Mouse (Mus musculus) embryonic facial prominence, embryonic 14.5 days (tissue): Measurements from ENCODE around the gene Vash2. TPM values are rescaled to one million over a fixed set of nuclear protein-coding genes. Genes with fewer than 3 reads are reported as not detected.

ENCODE experiments used
- ATAC-seq: fragments of 200-750 bp; cut with Nextera tagmentation; 2 replicates; pipeline ENCODE4 v1.8.0; 2017; ENCODE audit warnings: low read depth, moderate number of reproducible peaks, moderate TSS enrichment
- DNase-seq: peaks from one replicate; pipeline ENCODE4 v3.0.0-alpha.2; 2015; ENCODE audit warnings: low spot score
- H3K27ac ChIP-seq: fragments of 300-500 bp; sonication (generic); replicated peaks from 2 replicates; pipeline ENCODE4 v1.5.1; 2014; ENCODE audit warnings: low read depth, mild to moderate bottlenecking, low read length, moderate library complexity
- H3K27me3 ChIP-seq: fragments of 300-500 bp; sonication (generic); replicated peaks from 2 replicates; pipeline ENCODE4 v1.6.1; 2014; ENCODE audit warnings: low read length; ENCODE audit not compliant: control insufficient read depth, insufficient read depth
- H3K36me3 ChIP-seq: fragments of 300-500 bp; sonication (generic); 2 replicates; pipeline ENCODE4 v1.6.1; 2014; ENCODE audit warnings: low read length, mixed read lengths; ENCODE audit not compliant: control insufficient read depth, insufficient read depth
- H3K4me1 ChIP-seq: fragments of 300-500 bp; sonication (generic); 2 replicates; pipeline ENCODE4 v1.6.1; 2014; ENCODE audit warnings: antibody characterized with exemption, low read length; ENCODE audit not compliant: control insufficient read depth, insufficient read depth
- H3K4me2 ChIP-seq: fragments of 300-500 bp; sonication (generic); 2 replicates; pipeline ENCODE4 v1.6.1; 2014; ENCODE audit warnings: low read depth, mild to moderate bottlenecking, low read length, moderate library complexity, mixed read lengths
- H3K4me3 ChIP-seq: fragments of 300-500 bp; sonication (generic); 2 replicates; pipeline ENCODE4 v1.5.1; 2014; ENCODE audit warnings: low read depth, mild to moderate bottlenecking, low read length
- H3K9ac ChIP-seq: fragments of 300-500 bp; sonication (generic); 2 replicates; pipeline ENCODE4 v1.6.1; 2014; ENCODE audit warnings: low read depth, mild to moderate bottlenecking, low read length, moderate library complexity, mixed read lengths
- H3K9me3 ChIP-seq: fragments of 300-500 bp; sonication (generic); 2 replicates; pipeline ENCODE4 v1.6.1; 2016; ENCODE audit warnings: low read length; ENCODE audit not compliant: control insufficient read depth
- WGBS: fragments of 180-500 bp; shearing (Covaris S2); extraction: QIAGEN DNeasy Blood & Tissue Kit; methylation state at CpG from one replicate; pipeline ENCODE4 v1.1.7; 2014; 5-methylcytosine and 5-hydroxymethylcytosine counted together
- polyA plus RNA-seq: library from polyadenylated mRNA; unstranded; fragments of >200 nt; fragmentation: Nextera tagmentation; extraction: Ambion mirVana; gene quantifications from 2 replicates; pipeline ENCODE4 v1.2.1, GENCODE M21; 2014

Gene Vash2
- polyA plus RNA-seq, 1 experiment from 2014 or later = 66.4 TPM

- Histone ChIP-seq H3K27ac (no peak overlapping the region), H3K4me1 (no peaks in the 10 kb centered on the region), H3K9me3 (no peaks in the 10 kb centered on the region), H3K4me2 (no peak overlapping the region), H3K9ac (no peak overlapping the region), H3K4me3 (no peak overlapping the region), H3K27me3 (no peaks in the 10 kb centered on the region), H3K36me3 (peaks cover 96% of the 10 kb centered on the region)
- DNase-seq (peak; percentile 16), ATAC-seq (no peak)
- 83% methylated on average over 7 of the region's 7 CpGs for WGBS
Measured at GRCm38 (mm10) chr1:190948439-190948838, 30.7 kb downstream of the Vash2 start.

GRCm38 (mm10) chr1:190947986-190948385, 31.1 kb downstream of the Vash2 start:
- H3K27me3 ChIP-seq = no peaks in the 10 kb centered on the region
- DNase-seq (no peak), ATAC-seq (no peak)
- WGBS = 84% methylated on average over 5 of the region's 5 CpGs
- H3K4me1 ChIP-seq = no peaks in the 10 kb centered on the region
- no peaks in the 10 kb centered on the region for H3K9me3 ChIP-seq
- no peak overlapping the region for H3K9ac ChIP-seq
- peaks cover 96% of the 10 kb centered on the region for H3K36me3 ChIP-seq
- H3K27ac ChIP-seq = no peak overlapping the region
- H3K4me2 ChIP-seq = no peak overlapping the region
- no peak overlapping the region for H3K4me3 ChIP-seq

- no peak overlapping the region for H3K4me2 ChIP-seq
- ATAC-seq = peak; percentile 88
- DNase-seq = peak; percentile 81
- no peaks in the 10 kb centered on the region for H3K4me1 ChIP-seq
- H3K4me3 ChIP-seq = no peak overlapping the region
- H3K27ac ChIP-seq = no peak overlapping the region
- H3K36me3 ChIP-seq = peaks cover 97% of the 10 kb centered on the region
- no peaks in the 10 kb centered on the region for H3K27me3 ChIP-seq
- no peak overlapping the region for H3K9ac ChIP-seq
- 42% methylated on average over 6 of the region's 6 CpGs for WGBS
- no peaks in the 10 kb centered on the region for H3K9me3 ChIP-seq
Measured at GRCm38 (mm10) chr1:190944109-190944760, 34.9 kb downstream of the Vash2 start.

GRCm38 (mm10) chr1:190939803-190940202, 39.3 kb downstream of the Vash2 start:
- 72% methylated on average over 7 of the region's 7 CpGs for WGBS
- no peak overlapping the region for H3K9ac ChIP-seq
- DNase-seq (no peak), ATAC-seq (no peak)
- no peaks in the 10 kb centered on the region for H3K27me3 ChIP-seq
- H3K4me2 ChIP-seq = no peak overlapping the region
- H3K36me3 ChIP-seq = peaks cover 85% of the 10 kb centered on the region
- no peak overlapping the region for H3K27ac ChIP-seq
- no peaks in the 10 kb centered on the region for H3K4me1 ChIP-seq
- no peak overlapping the region for H3K4me3 ChIP-seq
- no peaks in the 10 kb centered on the region for H3K9me3 ChIP-seq

- Histone ChIP-seq H3K9me3 (no peaks in the 10 kb centered on the region), H3K36me3 (peaks cover 22% of the 10 kb centered on the region), H3K4me3 (no peak overlapping the region), H3K9ac (no peak overlapping the region), H3K27me3 (no peaks in the 10 kb centered on the region), H3K27ac (no peak overlapping the region), H3K4me2 (no peak overlapping the region), H3K4me1 (peaks cover 9% of the 10 kb centered on the region)
- WGBS = 86% methylated on average over 6 of the region's 6 CpGs
- ATAC-seq = no peak
- DNase-seq = no peak
Measured at GRCm38 (mm10) chr1:190930181-190930580, 48.9 kb downstream of the Vash2 start.

- peak; percentile 77 for DNase-seq
- H3K4me1 ChIP-seq = peaks cover 9% of the 10 kb centered on the region
- peak overlapping the region; percentile 93 for H3K9ac ChIP-seq
- peaks cover 12% of the 10 kb centered on the region for H3K36me3 ChIP-seq
- ATAC-seq = peak; percentile 48
- no peaks in the 10 kb centered on the region for H3K9me3 ChIP-seq
- H3K27me3 ChIP-seq = no peaks in the 10 kb centered on the region
- H3K27ac ChIP-seq = peak overlapping the region; percentile 95
- H3K4me2 ChIP-seq = peak overlapping the region; percentile 61
- WGBS = 5% methylated on average over 22 of the region's 27 CpGs
- peak overlapping the region; percentile 77 for H3K4me3 ChIP-seq
Measured at GRCm38 (mm10) chr1:190929010-190929695, 49.9 kb downstream of the Vash2 start.

GRCm38 (mm10) chr1:190928370-190929009, 50.6 kb downstream of the Vash2 start:
- 1% methylated on average over 33 of the region's 79 CpGs for WGBS
- ATAC-seq (peak; percentile 97), DNase-seq (peak; percentile 99)
- H3K4me1 ChIP-seq = peaks cover 9% of the 10 kb centered on the region
- H3K9me3 ChIP-seq = no peaks in the 10 kb centered on the region
- peak overlapping the region; percentile 95 for H3K27ac ChIP-seq
- peak overlapping the region; percentile 93 for H3K9ac ChIP-seq
- H3K4me2 ChIP-seq = peak overlapping the region; percentile 61
- 0 out of 2 replicates have a peak, but pooled peaks cover 6% of the 10 kb centered on the region for H3K36me3 ChIP-seq
- no peaks in the 10 kb centered on the region for H3K27me3 ChIP-seq
- H3K4me3 ChIP-seq = peak overlapping the region; percentile 77

GRCm38 (mm10) chr1:190927751-190928369, 51.2 kb downstream of the Vash2 start:
- peak overlapping the region; percentile 77 for H3K4me3 ChIP-seq
- peak overlapping the region; percentile 93 for H3K9ac ChIP-seq
- H3K36me3 ChIP-seq = 0 out of 2 replicates have a peak, but pooled peaks cover 2% of the 10 kb centered on the region
- peaks cover 9% of the 10 kb centered on the region for H3K4me1 ChIP-seq
- ATAC-seq (peak; percentile 4; the same call in 1 of the 2 replicates), DNase-seq (peak; percentile 34)
- H3K27ac ChIP-seq = peak overlapping the region; percentile 95
- H3K27me3 ChIP-seq = no peaks in the 10 kb centered on the region
- 22% methylated on average over 16 of the region's 16 CpGs for WGBS
- no peaks in the 10 kb centered on the region for H3K9me3 ChIP-seq
- peak overlapping the region; percentile 61 for H3K4me2 ChIP-seq
